In genomic region chr4:117867823-117868222, GRCm38 (mm10) we compare ENCODE assay signal across 1 mouse cellular context.
A peak's percentile ranks its signal among the peaks of the same experiment; 100 is the strongest.
TF ChIP-seq lines count a peak whose summit lies in the region.

No protein-coding gene starts in this region.

TF ChIP-seq in MEL, 35 proteins besides CTCF, POLR2A, EP300 and RAD21:
- TF ChIP-seq POLR2AphosphoS5 (IDR thresholded peaks at IDR 0.05; ENCODE audit: borderline replicate concordance, low read depth, low read length) = no peak
- TF ChIP-seq SMC3 (IDR thresholded peaks at IDR 0.05; ENCODE audit: low read depth, low read length) = peak; percentile 53
